Mouse (Mus musculus): Measurements from ENCODE around the gene Rere. TPM values are rescaled to one million over a fixed set of nuclear protein-coding genes. Genes with fewer than 3 reads are reported as not detected.
A peak's percentile ranks its signal among the peaks of the same experiment; 100 is the strongest.

Rere gene
- total and polyA plus RNA-seq, 3 experiments = 4.1 to 31.8 TPM; not detected in 1

GRCm38 (mm10) chr4:150551390-150551789 lies 269.9 kb downstream of the Rere start:
- H3K79me2 ChIP-seq (ENCODE audit: control insufficient read depth, insufficient read depth, low read length, poor library complexity) = no peaks in the 10 kb centered on the region
- H3K27ac ChIP-seq (ENCODE audit: control insufficient read depth, low read depth, low read length) = no peak overlapping the region
- no peak for TF ChIP-seq USF2 (IDR thresholded peaks at IDR 0.05; ENCODE audit: borderline replicate concordance in 1 of 2, insufficient read depth in 1 of 2, low read depth in 1 of 2, low read length in 2 of 2)
- TF ChIP-seq RCOR1 (IDR thresholded peaks at IDR 0.05; ENCODE audit: low read depth, low read length) = no peak
- no peak for TF ChIP-seq ZKSCAN1 (IDR thresholded peaks at IDR 0.05; ENCODE audit: low read depth, low read length)
- no peak for TF ChIP-seq ELF1 (IDR thresholded peaks at IDR 0.05; ENCODE audit: low read depth, low read length)
- TF ChIP-seq POLR2A (IDR thresholded peaks at IDR 0.05; ENCODE audit: control insufficient read depth in 1 of 2, insufficient read depth in 1 of 2, low read depth in 1 of 2, low read length in 2 of 2, poor library complexity in 1 of 2) = no peak
- TF ChIP-seq SMC3 (IDR thresholded peaks at IDR 0.05; ENCODE audit: low read depth, low read length) = no peak
- TF ChIP-seq ZNF384 (IDR thresholded peaks at IDR 0.05; ENCODE audit: low read depth, low read length) = no peak
- TF ChIP-seq USF1 (IDR thresholded peaks at IDR 0.05; ENCODE audit: low read depth, low read length) = no peak
- no peak for TF ChIP-seq MEF2A (IDR thresholded peaks at IDR 0.05; ENCODE audit: extremely low read depth, insufficient replicate concordance, low read depth, low read length, poor library complexity, severe bottlenecking)
- TF ChIP-seq POLR2AphosphoS5 (IDR thresholded peaks at IDR 0.05; ENCODE audit: borderline replicate concordance, low read depth, low read length) = no peak
- TF ChIP-seq MYB (IDR thresholded peaks at IDR 0.05; ENCODE audit: low read depth, low read length) = no peak
- TF ChIP-seq CHD1 (IDR thresholded peaks at IDR 0.05; ENCODE audit: low read depth, low read length) = no peak
- TF ChIP-seq KAT2A (conservative IDR thresholded peaks at IDR 0.05; ENCODE audit: low read depth, low read length) = no peak
- H3K9ac ChIP-seq (ENCODE audit: control insufficient read depth, low read depth, low read length, poor library complexity, severe bottlenecking) = no peak overlapping the region
- H3K36me3 ChIP-seq (ENCODE audit: control insufficient read depth in 1 of 2, insufficient read depth in 2 of 2, low read length in 2 of 2) = peaks cover 0 to 25% of the 10 kb centered on the region in 2 experiments; a peak in 2 of 4 replicates
- DNase-seq (ENCODE audit: low read depth, low spot score) = no peak
- no peak overlapping the region for H3K4me3 ChIP-seq (ENCODE audit: control insufficient read depth in 1 of 2, insufficient read depth in 1 of 2, low read depth in 2 of 2, low read length in 2 of 2)
- H3K27me3 ChIP-seq (ENCODE audit: control insufficient read depth in 1 of 2, insufficient read depth in 2 of 2, low read length in 2 of 2) = no peaks in the 10 kb centered on the region
- H3K4me1 ChIP-seq (ENCODE audit: control insufficient read depth in 1 of 2, insufficient read depth in 2 of 2, low read length in 2 of 2) = peaks cover 2 to 29% of the 10 kb centered on the region in 2 experiments
- H3K9me3 ChIP-seq (replicated peaks; ENCODE audit: insufficient read depth, low read length) = no peaks in the 10 kb centered on the region

- H3K36me3 ChIP-seq (ENCODE audit: control insufficient read depth in 1 of 2, insufficient read depth in 2 of 2, low read length in 2 of 2) = peaks cover 0 to 30% of the 10 kb centered on the region in 2 experiments; a peak in 2 of 4 replicates
- H3K27me3 ChIP-seq (ENCODE audit: control insufficient read depth in 1 of 2, insufficient read depth in 2 of 2, low read length in 2 of 2) = no peaks in the 10 kb centered on the region
- peak; percentile 57 for DNase-seq (ENCODE audit: low read depth, low spot score)
- no peaks in the 10 kb centered on the region for H3K9me3 ChIP-seq (replicated peaks; ENCODE audit: insufficient read depth, low read length)
- H3K27ac ChIP-seq (ENCODE audit: control insufficient read depth, low read depth, low read length) = peak overlapping the region; percentile 72
- no peaks in the 10 kb centered on the region for H3K79me2 ChIP-seq (ENCODE audit: control insufficient read depth, insufficient read depth, low read length, poor library complexity)
- TF ChIP-seq GABPA (IDR thresholded peaks at IDR 0.05; ENCODE audit: low read depth, low read length) (no peak), EP300 (IDR thresholded peaks at IDR 0.05; ENCODE audit: low read depth in 1 of 2, low read length in 2 of 2) (peak in 1 of 2 experiments; percentile 53; a peak in 3 of 4 replicates), ZNF384 (IDR thresholded peaks at IDR 0.05; ENCODE audit: low read depth, low read length) (peak; percentile 92), TBP (IDR thresholded peaks at IDR 0.05; ENCODE audit: low read depth, low read length) (peak; percentile 62; the same call in 1 of the 2 replicates), MYC (IDR thresholded peaks at IDR 0.05; ENCODE audit: low read depth, low read length) (0 out of 2 replicates have a peak, but pooled peaks have one; percentile 15), KAT2A (conservative IDR thresholded peaks at IDR 0.05; ENCODE audit: low read depth, low read length) (no peak), SIN3A (IDR thresholded peaks at IDR 0.05; ENCODE audit: low read length) (peak; percentile 47; the same call in 1 of the 2 replicates), RCOR1 (IDR thresholded peaks at IDR 0.05; ENCODE audit: low read depth, low read length) (peak; percentile 69), BHLHE40 (IDR thresholded peaks at IDR 0.05; ENCODE audit: borderline replicate concordance, low read depth, low read length) (0 out of 2 replicates have a peak, but pooled peaks have one; percentile 15), GATA1 (IDR thresholded peaks at IDR 0.05; ENCODE audit: low read depth, low read length) (peak; percentile 39; the same call in 1 of the 2 replicates), TAL1 (IDR thresholded peaks at IDR 0.05; ENCODE audit: low read length) (peak; percentile 30), ETS1 (IDR thresholded peaks at IDR 0.05; ENCODE audit: low read depth, low read length) (no peak)
- H3K9ac ChIP-seq (ENCODE audit: control insufficient read depth, low read depth, low read length, poor library complexity, severe bottlenecking) = peak overlapping the region; percentile 43
- peaks cover 7 to 37% of the 10 kb centered on the region in 2 experiments for H3K4me1 ChIP-seq (ENCODE audit: control insufficient read depth in 1 of 2, insufficient read depth in 2 of 2, low read length in 2 of 2)
- H3K4me3 ChIP-seq (ENCODE audit: control insufficient read depth in 1 of 2, insufficient read depth in 1 of 2, low read depth in 2 of 2, low read length in 2 of 2) = peak overlapping the region; percentile 6 to 42; a peak in 3 of 4 replicates
Measured at GRCm38 (mm10) chr4:150552751-150553600, 271.5 kb downstream of the Rere start.

All from MEL (cell line).